Mouse (Mus musculus) adrenal gland, postnatal 10 days (tissue): ENCODE measurements around the gene Vasp. TPM values are rescaled to one million over a fixed set of nuclear protein-coding genes. Genes with fewer than 3 reads are reported as not detected.
"Not testable (repeated sequence)": the region's sequence is repeated elsewhere in the genome, so short reads cannot be mapped to it uniquely, and the experiment has no call there.

ENCODE experiments used
- DNase-seq: peaks from one replicate; pipeline ENCODE4 v3.0.0; 2021; ENCODE audit warnings: mixed read lengths
- total RNA-seq, 2 experiments: library from RNA; stranded (reverse); gene quantifications; 2 replicates each; pipeline ENCODE4 v1.2.3; 2021

Vasp gene
- total RNA-seq, 2 experiments from 2014 or later: 73.9 to 77.2 TPM

GRCm38 (mm10) chr7:19303770-19304169 lies 32.2 kb upstream of the Vasp start:
- peak; percentile 88 for DNase-seq

- no peak for DNase-seq
Observed at GRCm38 (mm10) chr7:19303046-19303305, 31.4 kb upstream of the Vasp start.

GRCm38 (mm10) chr7:19302264-19303045 lies 30.8 kb upstream of the Vasp start:
- no peak for DNase-seq

- no peak for DNase-seq
Observed at GRCm38 (mm10) chr7:19301461-19302263, 30.0 kb upstream of the Vasp start.

- peak; percentile 89 for DNase-seq
Observed at GRCm38 (mm10) chr7:19300501-19301421, 29.1 kb upstream of the Vasp start.

- DNase-seq: peak; percentile 68
Observed at GRCm38 (mm10) chr7:19299194-19299593, 27.6 kb upstream of the Vasp start.

- no peak for DNase-seq
Observed at GRCm38 (mm10) chr7:19297794-19298193, 26.2 kb upstream of the Vasp start.

- DNase-seq: no peak
Observed at GRCm38 (mm10) chr7:19297034-19297433, 25.4 kb upstream of the Vasp start.

GRCm38 (mm10) chr7:19295503-19296185 lies 24.0 kb upstream of the Vasp start:
- DNase-seq: peak; percentile 98

GRCm38 (mm10) chr7:19290969-19291596 lies 19.5 kb upstream of the Vasp start:
- DNase-seq: peak; percentile 56

GRCm38 (mm10) chr7:19284763-19285162 lies 13.1 kb upstream of the Vasp start:
- DNase-seq: peak; percentile 76

GRCm38 (mm10) chr7:19283406-19283804 lies 11.8 kb upstream of the Vasp start:
- DNase-seq: no peak

GRCm38 (mm10) chr7:19282791-19283405 lies 11.3 kb upstream of the Vasp start:
- peak; percentile 86 for DNase-seq

- peak; percentile 84 for DNase-seq
Observed at GRCm38 (mm10) chr7:19282385-19282784, 10.8 kb upstream of the Vasp start, which contains the start of gene Rtn2. Gene Rtn2 (plus strand): TSS chr7:19282624.

- DNase-seq: not testable (repeated sequence)
Observed at GRCm38 (mm10) chr7:19281680-19282304, 10.2 kb upstream of the Vasp start.

GRCm38 (mm10) chr7:19279581-19280114 lies 8.0 kb upstream of the Vasp start, which contains the start of gene Ppm1n:
Gene Ppm1n (minus strand): TSS chr7:19280064.
- no peak for DNase-seq

- DNase-seq: no peak
Observed at GRCm38 (mm10) chr7:19279052-19279451, 7.4 kb upstream of the Vasp start.

GRCm38 (mm10) chr7:19276253-19276652 lies 4.6 kb upstream of the Vasp start:
- no peak for DNase-seq

GRCm38 (mm10) chr7:19272173-19272764 lies 652 bp upstream of the Vasp start:
- DNase-seq: peak; percentile 84
